Mouse (Mus musculus): Measurements from ENCODE around the gene Olfr1178. TPM values are rescaled to one million over a fixed set of nuclear protein-coding genes. Genes with fewer than 3 reads are reported as not detected.

Gene Olfr1178
- not detected in 2 replicates for total RNA-seq (2017)

GRCm38 (mm10) chr2:88386762-88387161 is at the start of gene Olfr1178:
Olfr1178 (plus strand) TSS chr2:88387062.
- no peak for ATAC-seq (replicated peaks in 1 of 2; ENCODE audit: insufficient read depth in 1 of 2, low FRiP score in 2 of 2, low TSS enrichment in 1 of 2, low read depth in 1 of 2, poor library complexity in 2 of 2, severe bottlenecking in 2 of 2)

DNA sequence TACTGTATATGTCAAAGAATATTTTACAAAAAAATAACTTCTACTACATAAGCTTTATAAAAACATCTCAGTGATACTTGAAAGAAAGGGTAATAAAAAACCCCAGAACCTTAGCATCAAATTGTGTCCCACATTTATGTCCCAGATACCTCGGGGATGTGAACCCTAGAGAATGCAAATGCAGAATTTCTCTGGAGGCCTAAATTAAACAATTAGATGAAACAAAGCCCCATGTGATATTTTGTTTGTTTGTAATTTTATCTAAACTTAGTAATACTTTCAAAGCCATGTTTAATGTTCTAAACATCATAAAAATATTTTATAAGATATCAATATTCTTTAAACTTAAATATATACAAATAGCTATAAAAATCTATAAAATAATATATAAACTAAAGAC is 40.5 kb upstream of the Olfr1178 start, which contains the start of gene Olfr1177-ps:
Olfr1177-ps (minus strand) TSS at position 101 of the 400 bp plus-strand sequence.
- no peak for ATAC-seq (replicated peaks in 1 of 2; ENCODE audit: insufficient read depth in 1 of 2, low FRiP score in 2 of 2, low TSS enrichment in 1 of 2, low read depth in 1 of 2, poor library complexity in 2 of 2, severe bottlenecking in 2 of 2)

DNA sequence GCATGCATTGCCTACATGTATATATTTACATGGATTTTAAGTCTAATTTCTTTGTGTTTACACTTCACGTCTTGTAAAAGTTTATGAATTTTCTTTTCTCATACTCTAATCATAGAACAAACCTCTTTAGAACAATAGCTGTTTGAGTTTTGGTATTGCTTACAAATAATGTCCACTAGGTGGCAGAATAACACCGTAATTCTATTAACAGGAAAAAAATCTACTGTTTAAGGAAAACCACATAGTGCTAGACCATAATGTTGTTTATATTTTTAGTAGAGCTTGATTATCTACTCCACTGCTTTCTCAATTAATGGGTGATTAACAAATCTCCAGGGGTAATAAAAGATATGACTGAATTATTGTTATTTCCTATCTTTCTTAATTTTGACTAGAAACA is 30.6 kb upstream of the Olfr1178 start:
- 0 out of 4 replicates have a peak, but pooled peaks of 1 of the 2 experiments have one; percentile 59 for ATAC-seq (replicated peaks in 1 of 2; ENCODE audit: insufficient read depth in 1 of 2, low FRiP score in 2 of 2, low TSS enrichment in 1 of 2, low read depth in 1 of 2, poor library complexity in 2 of 2, severe bottlenecking in 2 of 2)

DNA sequence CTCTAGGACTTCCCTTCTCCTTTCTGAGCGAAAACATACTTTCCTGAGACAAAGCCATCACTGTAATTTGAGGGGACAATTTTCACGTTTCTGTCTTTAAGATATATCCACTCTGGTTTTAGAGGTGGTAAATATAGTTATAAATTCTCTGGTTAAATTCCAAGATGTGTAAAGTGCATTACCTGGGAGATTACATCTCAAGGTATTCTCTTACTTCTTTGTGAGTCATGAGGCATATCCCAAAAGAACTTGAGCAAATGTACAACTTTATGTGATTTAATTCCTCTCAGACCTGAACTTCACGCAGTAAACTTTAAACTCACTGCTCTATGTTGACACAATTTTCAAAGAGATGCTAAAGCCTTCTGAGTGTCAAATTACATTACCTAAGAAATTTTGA is 19.5 kb downstream of the Olfr1178 start, which contains the start of gene Olfr1179:
Olfr1179 (minus strand) TSS at position 101 of the 400 bp plus-strand sequence.
- ATAC-seq (replicated peaks in 1 of 2; ENCODE audit: insufficient read depth in 1 of 2, low FRiP score in 2 of 2, low TSS enrichment in 1 of 2, low read depth in 1 of 2, poor library complexity in 2 of 2, severe bottlenecking in 2 of 2): no peak

GRCm38 (mm10) chr2:88419051-88419450 is 32.2 kb downstream of the Olfr1178 start, which contains the start of gene Olfr1180:
Olfr1180 (minus strand) TSS chr2:88419151.
- ATAC-seq (replicated peaks in 1 of 2; ENCODE audit: insufficient read depth in 1 of 2, low FRiP score in 2 of 2, low TSS enrichment in 1 of 2, low read depth in 1 of 2, poor library complexity in 2 of 2, severe bottlenecking in 2 of 2): no peak

GRCm38 (mm10) chr2:88426071-88426470 is 39.2 kb downstream of the Olfr1178 start, which contains the start of gene Olfr1181:
Olfr1181 (minus strand) TSS chr2:88426171.
- no peak for ATAC-seq (replicated peaks in 1 of 2; ENCODE audit: insufficient read depth in 1 of 2, low FRiP score in 2 of 2, low TSS enrichment in 1 of 2, low read depth in 1 of 2, poor library complexity in 2 of 2, severe bottlenecking in 2 of 2)

DNA sequence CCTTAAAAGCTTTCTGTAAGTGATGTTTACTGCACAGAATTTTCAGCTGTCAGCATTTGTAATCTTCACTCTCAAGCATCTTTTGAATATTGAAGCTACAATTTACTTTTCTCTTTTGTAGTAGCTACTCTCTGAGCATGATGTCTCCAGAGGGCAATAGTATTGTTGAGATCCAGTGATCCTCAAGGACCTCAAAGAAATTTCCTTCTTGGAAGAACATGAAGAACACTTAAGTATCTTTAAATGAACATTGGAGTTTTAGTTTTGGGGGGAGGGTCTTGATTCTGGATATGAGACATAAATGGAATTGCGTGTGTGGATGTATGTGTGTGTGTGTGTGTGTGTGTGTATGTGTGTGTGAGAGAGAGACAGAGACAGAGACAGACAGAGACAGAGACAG is 62.2 kb downstream of the Olfr1178 start, which contains the start of gene Gm13757:
Gm13757 (minus strand) TSS at position 101 of the 400 bp plus-strand sequence.
- ATAC-seq (replicated peaks in 1 of 2; ENCODE audit: insufficient read depth in 1 of 2, low FRiP score in 2 of 2, low TSS enrichment in 1 of 2, low read depth in 1 of 2, poor library complexity in 2 of 2, severe bottlenecking in 2 of 2): no peak

Other genes with a start within 250 kb of the Olfr1178 start
- not detected in 2 replicates for gene Olfr1167, start 231.9 kb upstream of the Olfr1178 start, total RNA-seq (2017)
- not detected in 2 replicates for gene Olfr1168, start 205.2 kb upstream of the Olfr1178 start, total RNA-seq (2017)
- gene Olfr1170, start 158.7 kb upstream of the Olfr1178 start, total RNA-seq (2017): not detected in 2 replicates
- not detected in 2 replicates for gene Olfr1173, start 107.2 kb upstream of the Olfr1178 start, total RNA-seq (2017)
- gene Olfr1174-ps, start 71.9 kb upstream of the Olfr1178 start, total RNA-seq (2017): not detected in 2 replicates
- gene Olfr1175-ps, start 59.8 kb upstream of the Olfr1178 start, total RNA-seq (2017): not detected in 2 replicates
- not detected in 2 replicates for gene Olfr1176, start 50.3 kb upstream of the Olfr1178 start, total RNA-seq (2017)
- not detected in 2 replicates for gene Olfr1177-ps, start 40.6 kb upstream of the Olfr1178 start, total RNA-seq (2017)
- gene Olfr1179, start 19.4 kb downstream of the Olfr1178 start, total RNA-seq (2017): not detected in 2 replicates
- not detected in 2 replicates for gene Olfr1180, start 32.1 kb downstream of the Olfr1178 start, total RNA-seq (2017)
- not detected in 2 replicates for gene Olfr1181, start 39.1 kb downstream of the Olfr1178 start, total RNA-seq (2017)
- gene Gm13757, start 62.1 kb downstream of the Olfr1178 start, total RNA-seq (2017): not detected in 2 replicates
- gene Olfr1183, start 67.8 kb downstream of the Olfr1178 start, total RNA-seq (2017): not detected in 2 replicates
- gene Olfr1184, start 96.5 kb downstream of the Olfr1178 start, total RNA-seq (2017): not detected in 2 replicates
- not detected in 2 replicates for gene Olfr1185-ps1, start 106.3 kb downstream of the Olfr1178 start, total RNA-seq (2017)
- not detected in 2 replicates for gene Olfr1186, start 131.5 kb downstream of the Olfr1178 start, total RNA-seq (2017)
- gene Olfr1188, start 169.9 kb downstream of the Olfr1178 start, total RNA-seq (2017): not detected in 2 replicates
- not detected in 2 replicates for gene Olfr1189, start 199.4 kb downstream of the Olfr1178 start, total RNA-seq (2017)

All from hematopoietic stem cell, adult 5-6 weeks (primary cell).